12 mouse cellular contexts compared by ENCODE assay signal in the genomic region with DNA sequence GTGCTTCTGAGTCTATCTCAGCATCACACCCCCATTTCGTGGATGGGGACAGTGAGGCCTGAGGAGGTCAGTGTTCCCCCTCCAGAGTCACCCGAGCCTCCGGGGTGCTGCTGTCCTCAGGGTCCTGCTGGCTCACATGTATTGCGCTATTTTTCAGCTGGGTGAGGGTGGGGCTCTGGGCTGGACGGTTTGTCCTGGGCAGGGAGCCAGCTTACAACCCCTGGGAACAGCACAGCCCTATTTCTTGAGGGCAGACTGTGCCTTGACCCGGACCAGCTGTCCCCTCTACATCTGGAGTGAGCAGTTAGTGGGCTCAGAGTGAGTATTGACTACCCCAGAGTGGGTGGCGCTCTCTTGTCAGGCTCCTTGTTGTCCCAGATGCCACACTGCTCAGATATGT. TPM values are rescaled to one million over a fixed set of nuclear protein-coding genes. Genes with fewer than 3 reads are reported as not detected.
A peak's percentile ranks its signal among the peaks of the same experiment; 100 is the strongest.
DNase-seq lines count a peak whose midpoint lies in the region; ATAC-seq lines count a peak whose summit lies in the region.
"Had no signal": no experiment of that assay in that cellular context is flagged by ENCODE, and none has a peak within 500 bp of the region (broad histone marks: within the 10 kb centered on the region; RNA-seq: fewer than 3 reads in every experiment).

No protein-coding gene starts in this region.

- H3K27ac ChIP-seq in lung, embryonic 16.5 days (ENCODE audit: low read length) = peak overlapping the region; percentile 68
- H3K27ac ChIP-seq in forebrain, embryonic 13.5 days = no peak overlapping the region
- H3K27ac ChIP-seq: forebrain, embryonic 10.5 days had no signal

- no peak overlapping the region for H3K4me3 ChIP-seq in lung, embryonic 16.5 days (ENCODE audit: low read length)
- H3K4me3 ChIP-seq in forebrain, embryonic 13.5 days = no peak overlapping the region
- H3K4me3 ChIP-seq: forebrain, embryonic 10.5 days had no signal

- H3K4me2 ChIP-seq in lung, embryonic 16.5 days (ENCODE audit: low read depth, low read length) = no peak overlapping the region
- no peak overlapping the region for H3K4me2 ChIP-seq in forebrain, embryonic 13.5 days

- no peaks in the 10 kb centered on the region for H3K36me3 ChIP-seq in lung, embryonic 16.5 days (ENCODE audit: control insufficient read depth, insufficient read depth, low read length)
- H3K36me3 ChIP-seq in forebrain, embryonic 13.5 days (ENCODE audit: poor library complexity, severe bottlenecking) = no peaks in the 10 kb centered on the region
- H3K36me3 ChIP-seq: forebrain, embryonic 10.5 days had no signal

- no peak overlapping the region for H3K9ac ChIP-seq in lung, embryonic 16.5 days (ENCODE audit: low read length)
- no peak overlapping the region for H3K9ac ChIP-seq in forebrain, embryonic 13.5 days

- peaks cover 29% of the 10 kb centered on the region for H3K4me1 ChIP-seq in lung, embryonic 16.5 days (replicated peaks; ENCODE audit: control insufficient read depth, insufficient read depth, low read length)
- peaks cover 25% of the 10 kb centered on the region for H3K4me1 ChIP-seq in forebrain, embryonic 13.5 days

- peak; percentile 82 for ATAC-seq in lung, embryonic 16.5 days (ENCODE audit: low read depth)
- ATAC-seq in forebrain, embryonic 13.5 days = no peak

- H3K9me3 ChIP-seq in lung, embryonic 16.5 days (ENCODE audit: control insufficient read depth, low read length) = no peaks in the 10 kb centered on the region
- no peaks in the 10 kb centered on the region for H3K9me3 ChIP-seq in forebrain, embryonic 13.5 days (replicated peaks)
- H3K9me3 ChIP-seq: forebrain, embryonic 10.5 days had no signal

- DNase-seq in adrenal gland, adult 2 months = peak; percentile 35
- DNase-seq in adrenal gland, adult 8-10 months = no peak
- DNase-seq in urinary bladder, postnatal 14 days (ENCODE audit: low spot score) = peak; percentile 63
- DNase-seq in urinary bladder, postnatal 25 days (ENCODE audit: low spot score) = no peak
- DNase-seq in spleen, postnatal 14 days (ENCODE audit: low spot score in 2 of 2) = no peak
- no peak for DNase-seq in left cerebral cortex, adult 18-20 months (ENCODE audit: low spot score in 2 of 2)
- DNase-seq: cerebellum, adult 9-11 months; thymus, postnatal 36 days had no signal

- WGBS in lung, embryonic 16.5 days = 36% methylated on average over 7 of the region's 7 CpGs
- WGBS in forebrain, embryonic 13.5 days = 74% methylated on average over 7 of the region's 7 CpGs

- H3K27me3 ChIP-seq in lung, embryonic 16.5 days (ENCODE audit: control insufficient read depth, insufficient read depth, low read depth, low read length) = no peaks in the 10 kb centered on the region
- H3K27me3 ChIP-seq in forebrain, embryonic 13.5 days = peaks cover 10% of the 10 kb centered on the region; the same call in 1 of the 2 replicates

RNA-seq across cellular contexts. Expression of a gene that starts 37.9 kb away (rescaled TPM):
- total RNA-seq in adrenal gland, adult 2 months (2021) = 1 to 10 TPM; 1.4 to 4.1 TPM
- 3.1 and 6.5 TPM in 2 replicates for polyA plus RNA-seq in adrenal gland, adult 2 months (2012; rRNA removed)
- total RNA-seq in adrenal gland, adult 8-10 months (2022) = 1 to 10 TPM; 1.4 to 7.8 (median 4.4) TPM
- polyA plus RNA-seq in lung, embryonic 16.5 days (2015; fragmentation: Nextera tagmentation; extraction: Ambion mirVana) = 3.9 and 4.0 TPM in 2 replicates
- 1 to 10 TPM; 3.2 to 3.8 TPM for total RNA-seq in left cerebral cortex, adult 18-20 months (2021)
- polyA plus RNA-seq in forebrain, embryonic 13.5 days (2015; fragmentation: Nextera tagmentation; extraction: Ambion mirVana) = 2.3 and 2.7 TPM in 2 replicates
- total RNA-seq: neutrophil, adult 5-6 weeks had no signal

RNA-seq across cellular contexts. Expression of a gene that starts 44.9 kb away (rescaled TPM):
- total RNA-seq in adrenal gland, adult 2 months (2021) = 100 to 1,000 TPM in 1 of 2 experiments, 10 to 100 TPM in 1; 63.6 to 105 TPM
- polyA plus RNA-seq in adrenal gland, adult 2 months (2012; rRNA removed) = 66.9 and 71.9 TPM in 2 replicates
- total RNA-seq in adrenal gland, adult 8-10 months (2022) = 10 to 100 TPM; 58.1 to 75.3 (median 62.3) TPM
- polyA plus RNA-seq in lung, embryonic 16.5 days (2015; fragmentation: Nextera tagmentation; extraction: Ambion mirVana) = 75.8 and 81.6 TPM in 2 replicates
- 10 to 100 TPM; 10.7 to 10.8 TPM for total RNA-seq in left cerebral cortex, adult 18-20 months (2021)
- 3.9 and 4.7 TPM in 2 replicates for polyA plus RNA-seq in forebrain, embryonic 13.5 days (2015; fragmentation: Nextera tagmentation; extraction: Ambion mirVana)

Comparison
In these comparisons a context has a peak if more than half of its experiments do, and no peak if none do; other contexts are left out.
1. DNase-seq: peak in adrenal gland, adult 2 months (single experiment) and urinary bladder, postnatal 14 days (single experiment); none in adrenal gland, adult 8-10 months (single experiment), urinary bladder, postnatal 25 days (single experiment), spleen, postnatal 14 days (0 of 2) and left cerebral cortex, adult 18-20 months (0 of 2).
2. RNA of a gene that starts 44.9 kb away (total RNA-seq): 63.6 to 105 TPM in adrenal gland, adult 2 months and 58.1 to 75.3 TPM in adrenal gland, adult 8-10 months; 10.7 to 10.8 TPM in left cerebral cortex, adult 18-20 months; every median in the first group is over 4 times any median in the second.